Mouse (Mus musculus): Measurements from ENCODE around the gene Padi2.

GRCm38 (mm10) chr4:140981605-140982004 lies 75.5 kb downstream of the Padi2 start:
- TF ChIP-seq CTCF (IDR thresholded peaks at IDR 0.05; ENCODE audit: borderline replicate concordance, extremely low read depth, insufficient read depth, insufficient read length) (peak; percentile 27; the same call in 1 of the 2 replicates), POLR2A (IDR thresholded peaks at IDR 0.05; ENCODE audit: borderline replicate concordance, extremely low read depth, insufficient read depth, insufficient read length, poor library complexity, severe bottlenecking) (no peak)
